Comparison of ENCODE assay signal across 23 mouse cellular contexts in the genomic region with DNA sequence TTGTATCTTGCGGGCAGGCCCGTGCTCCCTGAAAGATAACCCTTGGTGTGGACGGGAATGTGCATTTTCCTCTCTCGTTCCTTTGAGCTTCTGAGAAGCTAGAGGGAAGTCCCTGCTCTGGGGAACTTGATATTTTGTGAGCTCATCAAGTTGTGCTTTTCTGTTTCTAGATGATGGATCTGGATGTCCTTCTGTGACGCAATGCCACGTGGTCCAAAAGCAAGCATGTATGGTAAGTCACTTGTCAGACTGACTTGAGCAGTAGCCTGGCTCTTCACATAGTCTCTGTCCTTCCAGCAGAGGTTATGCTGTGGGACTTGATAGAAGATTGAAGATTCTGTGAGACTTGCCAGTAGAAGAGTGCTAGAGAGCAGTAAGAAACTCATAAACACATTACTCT. TPM values are rescaled to one million over a fixed set of nuclear protein-coding genes. Genes with fewer than 3 reads are reported as not detected.
DNase-seq lines count a peak whose midpoint lies in the region; ATAC-seq and TF ChIP-seq lines count a peak whose summit lies in the region.
"Had no signal": no experiment of that assay in that cellular context is flagged by ENCODE, and none has a peak within 500 bp of the region (broad histone marks: within the 10 kb centered on the region; RNA-seq: fewer than 3 reads in every experiment).

No protein-coding gene starts in this region.

- TF ChIP-seq CTCF in left cerebral cortex, adult 2 months (IDR thresholded peaks at IDR 0.05), result no peak

- H3K4me3 ChIP-seq in left cerebral cortex, adult 2 months, result no peak overlapping the region
- no peak overlapping the region for H3K4me3 ChIP-seq in macrophage (ENCODE audit: inconsistent target)
- H3K4me3 ChIP-seq in midbrain, embryonic 13.5 days (replicated peaks), result no peak overlapping the region
- H3K4me3 ChIP-seq: embryonic facial prominence, embryonic 12.5 days; embryonic facial prominence, embryonic 15.5 days; gastrocnemius, adult 2 months; hindbrain, embryonic 10.5 days; hindbrain, embryonic 13.5 days had no signal

- WGBS in macrophage (ENCODE audit: missing documents), result 69% methylated on average over 6 of the region's 6 CpGs
- 89% methylated on average over 6 of the region's 6 CpGs for WGBS in midbrain, embryonic 13.5 days

- no peak for ATAC-seq in midbrain, embryonic 13.5 days
- ATAC-seq: forebrain, embryonic 14.5 days; forebrain, postnatal 0 days; Patski had no signal

- no peaks in the 10 kb centered on the region for H3K27me3 ChIP-seq in midbrain, embryonic 13.5 days
- H3K27me3 ChIP-seq: embryonic facial prominence, embryonic 12.5 days; embryonic facial prominence, embryonic 15.5 days; hindbrain, embryonic 13.5 days; Patski had no signal

- intact Hi-C loops in gastrocnemius, postnatal 14 days (cut with DNase I; ENCODE audit: low total_unique reads), result no loop called here
- intact Hi-C loops in gastrocnemius, postnatal 36 days (cut with DNase I), result no loop called here
- intact Hi-C loops in left cerebral cortex, adult 2 months (cut with DNase I), result no loop called here

- H3K4me1 ChIP-seq in midbrain, embryonic 13.5 days (replicated peaks), result no peaks in the 10 kb centered on the region
- H3K4me1 ChIP-seq: embryonic facial prominence, embryonic 12.5 days; embryonic facial prominence, embryonic 15.5 days; hindbrain, embryonic 10.5 days; hindbrain, embryonic 13.5 days had no signal

- no peak overlapping the region for H3K9ac ChIP-seq in midbrain, embryonic 13.5 days (replicated peaks)
- H3K9ac ChIP-seq: embryonic facial prominence, embryonic 12.5 days; embryonic facial prominence, embryonic 15.5 days; forebrain, postnatal 0 days; hindbrain, embryonic 13.5 days had no signal

- peak; percentile 2 for DNase-seq in gastrocnemius, postnatal 14 days
- no peak for DNase-seq in gastrocnemius, postnatal 36 days
- DNase-seq in left cerebral cortex, adult 2 months (ENCODE audit: extremely low spot score in 1 of 2, low spot score in 2 of 2), result no peak
- DNase-seq in left cerebral cortex, adult 9 months (ENCODE audit: low spot score in 2 of 2), result no peak
- DNase-seq: adrenal gland, postnatal 10 days; adrenal gland, postnatal 36 days; cerebellum, adult 11 months; cerebellum, adult 9-11 months; cerebellum, postnatal 25 days; forebrain, postnatal 0 days; gastrocnemius, adult 2 months; gastrocnemius, postnatal 25 days; heart, postnatal 36 days had no signal

- 0 out of 2 replicates have a peak overlapping the region, but pooled peaks have one; percentile 36 for H3K27ac ChIP-seq in left cerebral cortex, adult 2 months
- H3K27ac ChIP-seq in macrophage, result peak overlapping the region; percentile 29; the same call in 1 of the 2 replicates
- no peak overlapping the region for H3K27ac ChIP-seq in midbrain, embryonic 13.5 days
- H3K27ac ChIP-seq: embryonic facial prominence, embryonic 12.5 days; embryonic facial prominence, embryonic 15.5 days; gastrocnemius, adult 2 months; hindbrain, embryonic 10.5 days; hindbrain, embryonic 13.5 days had no signal

- no peak overlapping the region for H3K4me2 ChIP-seq in midbrain, embryonic 13.5 days (replicated peaks)
- H3K4me2 ChIP-seq: embryonic facial prominence, embryonic 12.5 days; embryonic facial prominence, embryonic 15.5 days; heart, embryonic 11.5 days; hindbrain, embryonic 13.5 days had no signal

- peaks cover 43% of the 10 kb centered on the region; the same call in 1 of the 2 replicates for H3K79me2 ChIP-seq in macrophage (ENCODE audit: inconsistent target)

- H3K36me3 ChIP-seq in macrophage (ENCODE audit: inconsistent target), result peaks cover 24% of the 10 kb centered on the region; the same call in 1 of the 2 replicates
- peaks cover 18% of the 10 kb centered on the region for H3K36me3 ChIP-seq in midbrain, embryonic 13.5 days
- H3K36me3 ChIP-seq: embryonic facial prominence, embryonic 12.5 days; G1E had no signal

- H3K9me3 ChIP-seq in midbrain, embryonic 13.5 days, result no peaks in the 10 kb centered on the region
- H3K9me3 ChIP-seq: embryonic facial prominence, embryonic 12.5 days; embryonic facial prominence, embryonic 15.5 days; G1E; hindbrain, embryonic 10.5 days; hindbrain, embryonic 13.5 days had no signal

RNA-seq across cellular contexts. Expression of gene Inpp4a, which starts 57.5 kb away (rescaled TPM):
- 10 to 100 TPM; 16.8 to 17.8 TPM for total RNA-seq in gastrocnemius, postnatal 14 days (2021)
- total RNA-seq in gastrocnemius, postnatal 36 days (2021), result 10 to 100 TPM; 16.3 to 21.5 TPM
- 100 to 1,000 TPM; 214 to 217 TPM for total RNA-seq in left cerebral cortex, adult 2 months (2021)
- 100 to 1,000 TPM; 170 to 584 (median 327) TPM for total RNA-seq in macrophage (2018; cell fraction: chromatin; rRNA removed)
- total RNA-seq in macrophage (2018; cell fraction: cytosol; rRNA removed), result 10 to 100 TPM; 28.2 to 79.3 (median 60.4) TPM
- total RNA-seq in macrophage (2018; cell fraction: nucleus; rRNA removed), result 100 to 1,000 TPM in 24 of 26 experiments, 10 to 100 TPM in 2; 95.2 to 376 (median 172) TPM
- polyA plus RNA-seq in macrophage (2018), result 13.9 to 36.0 TPM (median 22.9 TPM) in 3 replicates
- 52.0 and 55.1 TPM in 2 replicates for polyA plus RNA-seq in midbrain, embryonic 13.5 days (2015; fragmentation: Nextera tagmentation; extraction: Ambion mirVana)

Comparison
In these comparisons a context has a peak if more than half of its experiments do, and no peak if none do; other contexts are left out.
1. RNA of gene Inpp4a, which starts 57.5 kb away (total RNA-seq): 214 to 217 TPM in left cerebral cortex, adult 2 months; 16.3 to 21.5 TPM in gastrocnemius, postnatal 36 days and 16.8 to 17.8 TPM in gastrocnemius, postnatal 14 days; every median in the first group is over 4 times any median in the second.